ENCODE assay signal across 8 mouse cellular contexts in genomic region chr2:51268532-51268931, GRCm38 (mm10).
DNase-seq lines count a peak whose midpoint lies in the region; ATAC-seq and TF ChIP-seq lines count a peak whose summit lies in the region.

No protein-coding gene starts in this region.

- 41% methylated on average over 2 of the region's 2 CpGs for WGBS in lung, embryonic 14.5 days

- TF ChIP-seq POLR2A in embryonic fibroblast, embryonic 13.5 days (IDR thresholded peaks at IDR 0.05; ENCODE audit: low read depth, low read length), result no peak

- ATAC-seq in lung, embryonic 14.5 days (ENCODE audit: insufficient read depth), result no peak
- peak; percentile 45 for ATAC-seq in megakaryocyte, adult 5-6 weeks (ENCODE audit: poor library complexity, severe bottlenecking)

- H3K4me2 ChIP-seq in lung, embryonic 14.5 days, result no peak overlapping the region

- H3K4me3 ChIP-seq in lung, embryonic 14.5 days (ENCODE audit: low read depth, low read length), result no peak overlapping the region
- H3K4me3 ChIP-seq in embryonic fibroblast, embryonic 13.5 days (ENCODE audit: insufficient read depth, low read length), result no peak overlapping the region

- no peaks in the 10 kb centered on the region for H3K27me3 ChIP-seq in lung, embryonic 14.5 days (ENCODE audit: insufficient read depth, low read length)

- no peaks in the 10 kb centered on the region for H3K9me3 ChIP-seq in lung, embryonic 14.5 days (ENCODE audit: low read depth, low read length)

- no peak overlapping the region for H3K9ac ChIP-seq in lung, embryonic 14.5 days

- no peaks in the 10 kb centered on the region for H3K36me3 ChIP-seq in lung, embryonic 14.5 days (ENCODE audit: insufficient read depth)

- H3K27ac ChIP-seq in lung, embryonic 14.5 days (ENCODE audit: low read depth), result no peak overlapping the region
- peak overlapping the region; percentile 99 for H3K27ac ChIP-seq in embryonic fibroblast, embryonic 13.5 days (ENCODE audit: insufficient read depth, low read length)

- H3K4me1 ChIP-seq in lung, embryonic 14.5 days (ENCODE audit: insufficient read depth), result no peaks in the 10 kb centered on the region
- H3K4me1 ChIP-seq in embryonic fibroblast, embryonic 13.5 days (ENCODE audit: control insufficient read depth, insufficient read depth, low read length), result peaks cover 5% of the 10 kb centered on the region; the same call in 1 of the 2 replicates

- TF ChIP-seq CTCF in lung, embryonic 14.5 days (IDR thresholded peaks at IDR 0.05; ENCODE audit: low read depth), result peak; percentile 54
- TF ChIP-seq CTCF in embryonic fibroblast, embryonic 13.5 days (IDR thresholded peaks at IDR 0.05; ENCODE audit: borderline replicate concordance, insufficient read depth, low read length), result peak; percentile 15; the same call in 1 of the 2 replicates

- peak; percentile 67 for DNase-seq in embryo, embryonic 10 days (ENCODE audit: low spot score)
- DNase-seq in embryo, embryonic 9.5 days (ENCODE audit: extremely low spot score), result no peak
- peak; percentile 47 for DNase-seq in lung, embryonic 14.5 days
- no peak for DNase-seq in lung, postnatal 14 days
- no peak for DNase-seq in right cerebral cortex, postnatal 25 days
- DNase-seq in gastrocnemius, postnatal 25 days, result no peak

Comparison
In these comparisons a context has a peak if more than half of its experiments do, and no peak if none do; other contexts are left out.
1. DNase-seq: peak in embryo, embryonic 10 days (single experiment) and lung, embryonic 14.5 days (single experiment); none in embryo, embryonic 9.5 days (single experiment), lung, postnatal 14 days (single experiment), right cerebral cortex, postnatal 25 days (single experiment) and gastrocnemius, postnatal 25 days (single experiment).